Mouse (Mus musculus): ENCODE measurements around the gene Olfr1014. TPM values are rescaled to one million over a fixed set of nuclear protein-coding genes. Genes with fewer than 3 reads are reported as not detected.

Olfr1014 gene
- under 1 TPM in 1 of 2 experiments, not detected in 1; 0.17 TPM for polyA plus RNA-seq (2017; shearing (Covaris generic))

GRCm38 (mm10) chr2:85772413-85772812 is at the start of gene Olfr1014:
TSS of gene Olfr1014 (plus strand) at chr2:85772713.

GRCm38 (mm10) chr2:85762666-85763065 is 9.8 kb upstream of the Olfr1014 start, which contains the start of gene Olfr1012:
TSS of gene Olfr1012 (minus strand) at chr2:85762766.

GRCm38 (mm10) chr2:85766798-85767197 is 5.7 kb upstream of the Olfr1014 start, which contains the start of gene Olfr1013:
TSS of gene Olfr1013 (plus strand) at chr2:85767098.

GRCm38 (mm10) chr2:85781717-85782116 is 9.2 kb downstream of the Olfr1014 start, which contains the start of gene Olfr1015:
TSS of gene Olfr1015 (plus strand) at chr2:85782017.

GRCm38 (mm10) chr2:85802444-85802843 is 29.9 kb downstream of the Olfr1014 start, which contains the start of gene Olfr1016:
TSS of gene Olfr1016 (minus strand) at chr2:85802544.

GRCm38 (mm10) chr2:85818179-85818578 is 45.7 kb downstream of the Olfr1014 start, which contains the start of gene Olfr1018:
TSS of gene Olfr1018 (plus strand) at chr2:85818479.

Other genes with a start within 250 kb of the Olfr1014 start
- not detected for gene Olfr996, start 193.5 kb upstream of the Olfr1014 start, polyA plus RNA-seq (2017; shearing (Covaris generic))
- gene Olfr998, start 183.8 kb upstream of the Olfr1014 start, polyA plus RNA-seq (2017; shearing (Covaris generic)) = not detected
- not detected for gene Olfr1000, start 160.8 kb upstream of the Olfr1014 start, polyA plus RNA-seq (2017; shearing (Covaris generic))
- gene Olfr1002, start 122.0 kb upstream of the Olfr1014 start, polyA plus RNA-seq (2017; shearing (Covaris generic)) = not detected
- gene Olfr154, start 108.3 kb upstream of the Olfr1014 start, polyA plus RNA-seq (2017; shearing (Covaris generic)) = not detected
- gene Olfr1006, start 93.9 kb upstream of the Olfr1014 start, polyA plus RNA-seq (2017; shearing (Covaris generic)) = not detected
- not detected for gene Olfr1008, start 83.3 kb upstream of the Olfr1014 start, polyA plus RNA-seq (2017; shearing (Covaris generic))
- gene Olfr1009, start 57.3 kb upstream of the Olfr1014 start, polyA plus RNA-seq (2017; shearing (Covaris generic)) = not detected
- gene Olfr1012, start 9.9 kb upstream of the Olfr1014 start, polyA plus RNA-seq (2017; shearing (Covaris generic)) = under 1 TPM in 1 of 2 experiments, not detected in 1; 0.05 TPM
- not detected for gene Olfr1013, start 5.6 kb upstream of the Olfr1014 start, polyA plus RNA-seq (2017; shearing (Covaris generic))
- not detected for gene Olfr1015, start 9.3 kb downstream of the Olfr1014 start, polyA plus RNA-seq (2017; shearing (Covaris generic))
- under 1 TPM in 1 of 2 experiments, not detected in 1; 0.40 TPM for gene Olfr1016, start 29.8 kb downstream of the Olfr1014 start, polyA plus RNA-seq (2017; shearing (Covaris generic))
- gene Olfr1018, start 45.8 kb downstream of the Olfr1014 start, polyA plus RNA-seq (2017; shearing (Covaris generic)) = under 1 TPM in 1 of 2 experiments, not detected in 1; 0.66 TPM
- gene Olfr1019, start 72.8 kb downstream of the Olfr1014 start, polyA plus RNA-seq (2017; shearing (Covaris generic)) = not detected
- 1 to 10 TPM in 1 of 2 experiments, under 1 TPM in 1; 0.10 to 1.7 TPM for gene Olfr1020, start 74.3 kb downstream of the Olfr1014 start, polyA plus RNA-seq (2017; shearing (Covaris generic))
- gene Olfr1022, start 95.9 kb downstream of the Olfr1014 start, polyA plus RNA-seq (2017; shearing (Covaris generic)) = not detected
- gene Olfr1023, start 112.9 kb downstream of the Olfr1014 start, polyA plus RNA-seq (2017; shearing (Covaris generic)) = not detected
- gene Olfr1024, start 132.3 kb downstream of the Olfr1014 start, polyA plus RNA-seq (2017; shearing (Covaris generic)) = not detected
- gene Olfr1025-ps1, start 142.5 kb downstream of the Olfr1014 start, polyA plus RNA-seq (2017; shearing (Covaris generic)) = not detected
- gene Olfr1026, start 148.8 kb downstream of the Olfr1014 start, polyA plus RNA-seq (2017; shearing (Covaris generic)) = 1 to 10 TPM in 1 of 2 experiments, not detected in 1; 1.2 TPM
- gene Olfr1028, start 177.7 kb downstream of the Olfr1014 start, polyA plus RNA-seq (2017; shearing (Covaris generic)) = under 1 TPM in 1 of 2 experiments, not detected in 1; 0.66 TPM
- gene Olfr1029, start 201.2 kb downstream of the Olfr1014 start, polyA plus RNA-seq (2017; shearing (Covaris generic)) = under 1 TPM; 0.07 to 0.39 TPM
- under 1 TPM; 0.37 to 0.62 TPM for gene Olfr1030, start 206.6 kb downstream of the Olfr1014 start, polyA plus RNA-seq (2017; shearing (Covaris generic))
- not detected for gene Olfr1031, start 217.6 kb downstream of the Olfr1014 start, polyA plus RNA-seq (2017; shearing (Covaris generic))
- gene Olfr1032, start 232.8 kb downstream of the Olfr1014 start, polyA plus RNA-seq (2017; shearing (Covaris generic)) = not detected
- gene Olfr1033, start 247.9 kb downstream of the Olfr1014 start, polyA plus RNA-seq (2017; shearing (Covaris generic)) = 1 to 10 TPM; 1.7 to 5.1 TPM